Mouse (Mus musculus) thymus, adult 2 months (tissue): Measurements from ENCODE around the gene Ass1.

ENCODE experiments used
- CTCF ChIP-seq: fragments of 200-500 bp; IDR thresholded peaks from 2 replicates; pipeline ENCODE4 v1.5.1; 2012; ENCODE audit warnings: mild to moderate bottlenecking, control low read depth, low read length, moderate library complexity, borderline replicate concordance; ENCODE audit not compliant: control insufficient read depth, poor library complexity, insufficient read depth; ENCODE audit errors: extremely low read depth
- POLR2A ChIP-seq: fragments of 200-500 bp; IDR thresholded peaks from 2 replicates; pipeline ENCODE4 v1.6.1; 2012; ENCODE audit warnings: mild to moderate bottlenecking, low read length, control low read depth, moderate library complexity; ENCODE audit not compliant: control insufficient read depth, poor library complexity, insufficient read depth; ENCODE audit errors: extremely low read depth

DNA sequence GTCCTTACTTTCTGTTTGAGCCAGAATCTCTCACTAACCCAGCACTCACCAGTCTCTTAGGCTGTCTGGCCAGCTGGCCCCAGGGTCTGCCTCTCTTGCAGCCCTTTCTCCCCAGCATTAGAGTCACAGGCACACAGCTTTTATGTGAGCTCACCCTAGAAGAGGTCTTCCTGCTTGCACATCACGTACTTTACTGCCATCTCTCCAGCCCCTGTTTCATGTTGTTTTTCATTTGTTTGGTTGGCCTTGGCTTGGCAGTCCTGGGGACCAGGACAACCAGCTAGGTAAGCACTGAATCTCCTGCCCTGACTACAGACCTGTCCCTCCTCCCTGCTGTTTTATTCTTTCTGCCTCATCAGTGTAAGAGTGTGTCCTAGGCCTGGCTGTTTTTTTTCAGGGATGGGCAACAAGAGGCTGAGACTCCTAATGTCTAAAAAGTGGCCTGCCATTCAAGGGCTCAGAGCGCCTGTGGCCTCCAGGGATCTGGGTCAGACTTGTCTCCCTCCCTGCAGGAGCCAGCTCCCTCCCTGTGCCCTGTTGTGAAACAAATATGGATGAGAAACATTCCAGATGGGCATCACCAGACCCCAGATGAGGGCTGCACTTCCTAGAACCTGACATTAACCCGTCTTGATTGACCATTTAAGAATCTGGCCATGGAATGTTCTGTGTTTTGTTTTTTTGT is 21.1 kb upstream of the Ass1 start:
- TF ChIP-seq CTCF (no peak), POLR2A (no peak)
